Mouse (Mus musculus) bone marrow macrophage, adult 2 months (primary cell): ENCODE data around the gene Pcbp3.

Experiments used
- CTCF ChIP-seq: IDR thresholded peaks from 2 replicates; pipeline ENCODE4 v1.5.1; 2012; ENCODE audit warnings: low read depth, mild to moderate bottlenecking, low read length, moderate library complexity
- POLR2A ChIP-seq: IDR thresholded peaks from 2 replicates; pipeline ENCODE4 v1.6.1; 2012; ENCODE audit warnings: mild to moderate bottlenecking, low read depth, low read length, borderline replicate concordance

GRCm38 (mm10) chr10:76809439-76809838 is 152.2 kb downstream of the Pcbp3 start:
- TF ChIP-seq CTCF (no peak), POLR2A (no peak)
